Mouse (Mus musculus) small intestine, adult 2 months (tissue): Measurements from ENCODE around the gene Tinagl1. TPM values are rescaled to one million over a fixed set of nuclear protein-coding genes. Genes with fewer than 3 reads are reported as not detected.

Experiments used
- H3K27ac ChIP-seq: fragments of 200-500 bp; 2 replicates; pipeline ENCODE4 v1.5.1; 2012; ENCODE audit warnings: low read depth, low read length, control low read depth, inconsistent platforms; ENCODE audit not compliant: insufficient read depth
- H3K27me3 ChIP-seq: fragments of 200-500 bp; 2 replicates; pipeline ENCODE4 v1.6.1; 2012; ENCODE audit warnings: mild to moderate bottlenecking, moderate library complexity, low read length, inconsistent platforms; ENCODE audit not compliant: control insufficient read depth, insufficient read depth
- H3K36me3 ChIP-seq: fragments of 200-500 bp; 2 replicates; pipeline ENCODE4 v1.6.1; 2012; ENCODE audit warnings: mild to moderate bottlenecking, low read length, control low read depth, inconsistent platforms; ENCODE audit not compliant: control insufficient read depth, insufficient read depth
- H3K4me1 ChIP-seq: fragments of 200-500 bp; 2 replicates; pipeline ENCODE4 v1.6.1; 2012; ENCODE audit warnings: low read length, inconsistent platforms, mixed read lengths; ENCODE audit not compliant: control insufficient read depth, insufficient read depth, insufficient read length
- H3K4me3 ChIP-seq: fragments of 200-500 bp; 2 replicates; pipeline ENCODE4 v1.5.1; 2012; ENCODE audit warnings: low read depth, mild to moderate bottlenecking, control low read depth, inconsistent platforms, low read length, moderate library complexity
- CTCF ChIP-seq: fragments of 200-500 bp; IDR thresholded peaks from 2 replicates; pipeline ENCODE4 v1.5.1; 2012; ENCODE audit warnings: low read depth, mild to moderate bottlenecking, control low read depth, inconsistent platforms, low read length, moderate library complexity, mixed read lengths; ENCODE audit not compliant: insufficient replicate concordance, insufficient read length; ENCODE audit errors: extremely low read depth
- POLR2A ChIP-seq: fragments of 200-500 bp; IDR thresholded peaks from 2 replicates; pipeline ENCODE4 v1.6.1; 2012; ENCODE audit warnings: low read depth, mild to moderate bottlenecking, control low read depth, inconsistent platforms, low read length, moderate library complexity
- WGBS: fragments of 180-500 bp; shearing (Covaris S2); methylation state at CpG from one replicate; pipeline ENCODE4 v1.1.7; 2018; 5-methylcytosine and 5-hydroxymethylcytosine counted together
- polyA plus RNA-seq: library from polyadenylated mRNA; depleted of rRNA; stranded (reverse); fragments of >200 nt; gene quantifications from 2 replicates; pipeline ENCODE4 v1.2.3, GENCODE M21; 2012

The Tinagl1 gene
- polyA plus RNA-seq, 1 experiment, result 106 TPM

GRCm38 (mm10) chr4:130188806-130189297, 13.9 kb upstream of the Tinagl1 start:
- Histone ChIP-seq H3K4me3 (no peak overlapping the region), H3K27me3 (no peaks in the 10 kb centered on the region; the same call in 1 of the 2 replicates), H3K36me3 (no peaks in the 10 kb centered on the region), H3K27ac (no peak overlapping the region), H3K4me1 (no peaks in the 10 kb centered on the region)
- WGBS, result 2% methylated on average over 13 of the region's 13 CpGs
- TF ChIP-seq CTCF (peak; percentile 98), POLR2A (no peak)

DNA sequence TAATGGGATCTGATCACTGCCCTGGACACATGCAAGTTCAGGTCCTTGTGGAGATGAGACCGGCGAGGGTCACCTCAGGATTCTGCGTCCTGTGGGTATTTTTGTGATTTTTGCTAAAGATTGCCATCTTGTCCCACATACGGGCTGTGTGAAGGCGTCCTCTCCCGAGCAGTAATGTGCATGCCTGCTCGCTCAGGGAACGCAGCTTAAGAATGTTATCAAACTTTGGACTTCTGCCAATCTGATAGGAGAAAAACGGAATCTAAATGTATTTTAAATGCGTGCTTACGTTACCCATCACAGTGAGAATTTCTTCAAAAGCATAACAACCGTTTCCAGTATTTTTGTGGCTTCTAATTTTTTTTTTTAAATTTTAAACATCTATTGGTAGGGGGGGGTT, 12.0 kb upstream of the Tinagl1 start:
- H3K36me3 ChIP-seq, result no peaks in the 10 kb centered on the region
- WGBS, result 22% methylated on average over 12 of the region's 12 CpGs
- no peaks in the 10 kb centered on the region; the same call in 1 of the 2 replicates for H3K27me3 ChIP-seq
- no peaks in the 10 kb centered on the region for H3K4me1 ChIP-seq
- H3K4me3 ChIP-seq, result no peak overlapping the region
- TF ChIP-seq CTCF (no peak), POLR2A (no peak)
- H3K27ac ChIP-seq, result no peak overlapping the region

DNA sequence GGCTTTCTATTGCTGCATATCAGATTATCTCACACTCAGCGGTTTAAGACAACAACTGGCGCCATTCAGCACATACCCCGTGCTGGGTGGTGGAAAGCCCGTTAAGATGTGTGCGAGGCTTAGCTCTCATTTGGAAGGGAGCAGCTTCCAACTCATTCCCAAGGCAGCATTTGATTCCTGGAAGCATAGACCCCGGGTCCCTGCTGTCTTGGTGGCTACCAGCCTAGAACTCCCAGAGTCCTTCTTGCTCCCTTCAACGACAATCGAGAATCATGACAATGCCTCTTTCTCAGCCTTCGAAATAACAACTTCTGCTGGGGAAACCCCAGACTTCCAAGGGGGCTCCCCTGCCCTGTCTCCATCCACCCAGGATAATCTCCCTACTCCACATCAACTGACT, 11.5 kb upstream of the Tinagl1 start:
- no peak overlapping the region for H3K27ac ChIP-seq
- no peak overlapping the region for H3K4me3 ChIP-seq
- WGBS, result 81% methylated on average over 9 of the region's 9 CpGs
- no peak for TF ChIP-seq CTCF
- TF ChIP-seq POLR2A, result no peak
- H3K36me3 ChIP-seq, result no peaks in the 10 kb centered on the region
- H3K4me1 ChIP-seq, result no peaks in the 10 kb centered on the region
- no peaks in the 10 kb centered on the region; the same call in 1 of the 2 replicates for H3K27me3 ChIP-seq

GRCm38 (mm10) chr4:130183879-130184278, 9.0 kb upstream of the Tinagl1 start:
- H3K4me1 ChIP-seq, result peaks cover 6% of the 10 kb centered on the region; the same call in 1 of the 2 replicates
- H3K27me3 ChIP-seq, result no peaks in the 10 kb centered on the region
- no peak overlapping the region for H3K27ac ChIP-seq
- TF ChIP-seq CTCF (no peak), POLR2A (no peak)
- no peak overlapping the region for H3K4me3 ChIP-seq
- H3K36me3 ChIP-seq, result no peaks in the 10 kb centered on the region
- 94% methylated on average over 5 of the region's 5 CpGs for WGBS

- H3K27ac ChIP-seq, result no peak overlapping the region
- TF ChIP-seq POLR2A (no peak), CTCF (no peak)
- peaks cover 6% of the 10 kb centered on the region; the same call in 1 of the 2 replicates for H3K4me1 ChIP-seq
- no peak overlapping the region for H3K4me3 ChIP-seq
- H3K27me3 ChIP-seq, result no peaks in the 10 kb centered on the region
- WGBS, result 90% methylated on average over 13 of the region's 13 CpGs
- H3K36me3 ChIP-seq, result no peaks in the 10 kb centered on the region
Observed at GRCm38 (mm10) chr4:130183023-130183422, 8.1 kb upstream of the Tinagl1 start.

DNA sequence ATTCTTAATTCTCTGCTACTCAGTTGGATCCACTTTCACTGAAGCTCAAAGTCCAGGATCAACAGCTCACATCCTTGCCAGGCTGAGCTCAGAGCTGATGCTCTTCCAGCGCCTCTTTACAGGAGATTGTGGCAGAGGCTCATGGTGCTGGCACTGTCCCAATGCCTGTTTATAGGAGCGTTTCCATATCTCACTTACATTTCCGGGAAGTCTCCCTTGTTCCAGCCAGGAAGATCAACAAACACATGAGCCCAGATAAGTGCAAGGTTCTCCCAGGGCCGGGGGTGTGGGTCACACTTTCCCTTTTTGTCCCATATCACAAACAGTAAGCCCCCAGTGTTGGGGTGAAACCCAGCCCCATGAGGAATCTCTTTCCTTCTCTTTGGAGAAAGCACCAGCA, 7.0 kb upstream of the Tinagl1 start:
- no peaks in the 10 kb centered on the region for H3K36me3 ChIP-seq
- no peaks in the 10 kb centered on the region for H3K27me3 ChIP-seq
- H3K4me3 ChIP-seq, result no peak overlapping the region
- H3K27ac ChIP-seq, result no peak overlapping the region
- TF ChIP-seq CTCF (no peak), POLR2A (no peak)
- WGBS, result 17% methylated on average over 4 of the region's 4 CpGs
- H3K4me1 ChIP-seq, result peaks cover 9% of the 10 kb centered on the region; the same call in 1 of the 2 replicates

- no peaks in the 10 kb centered on the region for H3K36me3 ChIP-seq
- no peak overlapping the region for H3K27ac ChIP-seq
- WGBS, result 82% methylated on average over 7 of the region's 7 CpGs
- H3K27me3 ChIP-seq, result no peaks in the 10 kb centered on the region
- no peak for TF ChIP-seq CTCF
- no peak for TF ChIP-seq POLR2A
- no peak overlapping the region for H3K4me3 ChIP-seq
- peaks cover 14% of the 10 kb centered on the region; the same call in 1 of the 2 replicates for H3K4me1 ChIP-seq
Observed at GRCm38 (mm10) chr4:130180909-130181602, 6.1 kb upstream of the Tinagl1 start.
